Comparison of ENCODE assay signal across 27 mouse cellular contexts in genomic region chr5:91816376-91816950, GRCm38 (mm10).
A peak's percentile ranks its signal among the peaks of the same experiment; 100 is the strongest.
DNase-seq lines count a peak whose midpoint lies in the region; ATAC-seq and TF ChIP-seq lines count a peak whose summit lies in the region.
"Had no signal": no experiment of that assay in that cellular context is flagged by ENCODE, and none has a peak within 500 bp of the region (broad histone marks: within the 10 kb centered on the region; RNA-seq: fewer than 3 reads in every experiment).

No protein-coding gene starts in this region.

- H3K4me1 ChIP-seq in lung, embryonic 15.5 days = no peaks in the 10 kb centered on the region
- peaks cover 10 to 19% of the 10 kb centered on the region in 2 experiments for H3K4me1 ChIP-seq in MEL (ENCODE audit: control insufficient read depth in 1 of 2, insufficient read depth in 2 of 2, low read length in 2 of 2)
- H3K4me1 ChIP-seq: embryonic facial prominence, embryonic 15.5 days had no signal

- no peak for TF ChIP-seq RAD21 in MEL (IDR thresholded peaks at IDR 0.05; ENCODE audit: low read depth, low read length)

- no peak overlapping the region for H3K27ac ChIP-seq in lung, embryonic 15.5 days
- peak overlapping the region; percentile 100 for H3K27ac ChIP-seq in MEL (ENCODE audit: control insufficient read depth, low read depth, low read length)
- H3K27ac ChIP-seq: embryonic facial prominence, embryonic 13.5 days; embryonic facial prominence, embryonic 15.5 days; forebrain, embryonic 10.5 days; forebrain, embryonic 12.5 days had no signal

- 49% methylated on average over 3 of the region's 3 CpGs for WGBS in lung, embryonic 15.5 days

- TF ChIP-seq EP300 in MEL (IDR thresholded peaks at IDR 0.05; ENCODE audit: low read depth in 1 of 2, low read length in 2 of 2) = no peak

- peak; percentile 79; the same call in 1 of the 2 replicates for ATAC-seq in lung, embryonic 15.5 days (ENCODE audit: borderline replicate concordance, extremely low read depth, low FRiP score, low TSS enrichment)
- ATAC-seq: CD4-positive, CD25-positive, alpha-beta regulatory T cell, adult 4 months; forebrain, embryonic 14.5 days had no signal

- no peaks in the 10 kb centered on the region for H3K9me3 ChIP-seq in lung, embryonic 15.5 days
- H3K9me3 ChIP-seq in MEL (replicated peaks; ENCODE audit: insufficient read depth, low read length) = no peaks in the 10 kb centered on the region
- H3K9me3 ChIP-seq: embryonic facial prominence, embryonic 13.5 days; embryonic facial prominence, embryonic 15.5 days; forebrain, embryonic 10.5 days; forebrain, embryonic 12.5 days; G1E had no signal

- peaks cover 7% of the 10 kb centered on the region for H3K79me2 ChIP-seq in MEL (ENCODE audit: control insufficient read depth, insufficient read depth, low read length, poor library complexity)

- no peak for TF ChIP-seq POLR2A in MEL (IDR thresholded peaks at IDR 0.05; ENCODE audit: control insufficient read depth in 1 of 2, insufficient read depth in 1 of 2, low read depth in 1 of 2, low read length in 2 of 2, poor library complexity in 1 of 2)

- no peaks in the 10 kb centered on the region for H3K36me3 ChIP-seq in lung, embryonic 15.5 days
- peaks cover 0 to 32% of the 10 kb centered on the region in 2 experiments; a peak in 2 of 4 replicates for H3K36me3 ChIP-seq in MEL (ENCODE audit: control insufficient read depth in 1 of 2, insufficient read depth in 2 of 2, low read length in 2 of 2)
- H3K36me3 ChIP-seq: embryonic facial prominence, embryonic 13.5 days; embryonic facial prominence, embryonic 15.5 days; forebrain, embryonic 10.5 days; forebrain, embryonic 12.5 days; G1E had no signal

- no peak overlapping the region for H3K4me3 ChIP-seq in lung, embryonic 15.5 days
- H3K4me3 ChIP-seq in MEL (ENCODE audit: control insufficient read depth in 1 of 2, insufficient read depth in 1 of 2, low read depth in 2 of 2, low read length in 2 of 2) = no peak overlapping the region
- H3K4me3 ChIP-seq: embryonic facial prominence, embryonic 13.5 days; embryonic facial prominence, embryonic 15.5 days; erythroblast, embryonic 14.5 days; forebrain, embryonic 10.5 days; forebrain, embryonic 12.5 days had no signal

- peak; percentile 18 for DNase-seq in heart, adult 11 months
- DNase-seq in heart, postnatal 36 days = no peak
- DNase-seq in lung, postnatal 36 days = no peak
- DNase-seq in lung, postnatal 10 days = peak; percentile 3
- no peak for DNase-seq in lung, postnatal 25 days (ENCODE audit: low spot score)
- no peak for DNase-seq in MEL (ENCODE audit: low read depth, low spot score)
- DNase-seq: adrenal gland, adult 2 months; adrenal gland, postnatal 10 days; adrenal gland, postnatal 25 days; B cell, adult 2 months; cerebellum, adult 11 months; cerebellum, adult 18-20 months; cerebellum, adult 8-10 months; cerebellum, adult 9-11 months; cerebellum, postnatal 14 days; cerebellum, postnatal 36 days; embryo, embryonic 11 days had no signal

- H3K27me3 ChIP-seq in lung, embryonic 15.5 days = no peaks in the 10 kb centered on the region
- H3K27me3 ChIP-seq in MEL (ENCODE audit: control insufficient read depth in 1 of 2, insufficient read depth in 2 of 2, low read length in 2 of 2) = no peaks in the 10 kb centered on the region
- H3K27me3 ChIP-seq: CH12.LX; embryonic facial prominence, embryonic 13.5 days; embryonic facial prominence, embryonic 15.5 days; forebrain, embryonic 12.5 days had no signal

- H3K9ac ChIP-seq in lung, embryonic 15.5 days = no peak overlapping the region
- H3K9ac ChIP-seq in MEL (ENCODE audit: control insufficient read depth, low read depth, low read length, poor library complexity, severe bottlenecking) = no peak overlapping the region
- H3K9ac ChIP-seq: embryonic facial prominence, embryonic 13.5 days; embryonic facial prominence, embryonic 15.5 days; forebrain, embryonic 12.5 days had no signal

- intact Hi-C loops in heart, postnatal 36 days (cut with DNase I) = loop anchor here (10.0 kb wide), 1 partner anchor 942 kb away; no protein-coding TSS in a partner anchor

- TF ChIP-seq CTCF in MEL (IDR thresholded peaks at IDR 0.05 in 2 of 3, conservative IDR thresholded peaks at IDR 0.05 in 1 of 3; ENCODE audit: control insufficient read depth in 1 of 3, insufficient read depth in 1 of 3, low read depth in 2 of 3, low read length in 3 of 3, poor library complexity in 1 of 3, severe bottlenecking in 1 of 3) = no peak

- H3K4me2 ChIP-seq in lung, embryonic 15.5 days = no peak overlapping the region
- H3K4me2 ChIP-seq: embryonic facial prominence, embryonic 13.5 days; embryonic facial prominence, embryonic 15.5 days; forebrain, embryonic 12.5 days had no signal

TF ChIP-seq in MEL, 35 proteins besides CTCF, POLR2A, EP300 and RAD21:
- TF ChIP-seq TAL1 (IDR thresholded peaks at IDR 0.05; ENCODE audit: low read length) (no peak), JUND (IDR thresholded peaks at IDR 0.05; ENCODE audit: low read depth, low read length) (no peak), MAX (IDR thresholded peaks at IDR 0.05; ENCODE audit: low read length) (no peak)

Comparison
In these comparisons a context has a peak if more than half of its experiments do, and no peak if none do; other contexts are left out.
1. DNase-seq: peak in heart, adult 11 months (single experiment) and lung, postnatal 10 days (single experiment); none in heart, postnatal 36 days (0 of 2), lung, postnatal 36 days (single experiment), lung, postnatal 25 days (single experiment) and MEL (single experiment).